Mouse (Mus musculus) thymus, postnatal 0 days (tissue): ENCODE results near the gene Vmn1r67. TPM values are rescaled to one million over a fixed set of nuclear protein-coding genes. Genes with fewer than 3 reads are reported as not detected.

Experiments
- DNase-seq: peaks from one replicate; pipeline ENCODE4 v3.0.0-alpha.2; 2015; ENCODE audit warnings: low spot score
- polyA plus RNA-seq: library from polyadenylated mRNA; unstranded; fragments of >200 nt; fragmentation: Nextera tagmentation; extraction: Ambion mirVana; gene quantifications from 2 replicates; pipeline ENCODE4 v1.2.1, GENCODE M21; 2015

Gene Vmn1r67
- polyA plus RNA-seq, result not detected in 2 replicates

- no peak for DNase-seq
These were observed at the start of gene Vmn1r67 for GRCm38 (mm10) chr7:10443031-10443430. TSS of gene Vmn1r67 (plus strand) at chr7:10443331.

- DNase-seq, result no peak
These were observed 15.0 kb downstream of the Vmn1r67 start for GRCm38 (mm10) chr7:10458166-10458565.

- DNase-seq, result no peak
These were observed 36.7 kb downstream of the Vmn1r67 start for GRCm38 (mm10) chr7:10479813-10480212.

GRCm38 (mm10) chr7:10480588-10481233 lies 37.6 kb downstream of the Vmn1r67 start:
- DNase-seq, result no peak

GRCm38 (mm10) chr7:10494786-10495521 lies 51.8 kb downstream of the Vmn1r67 start, which contains the start of gene Zik1:
TSS of gene Zik1 (minus strand) at chr7:10495394.
- DNase-seq, result peak; percentile 82

- no peak for DNase-seq
These were observed 52.4 kb downstream of the Vmn1r67 start for GRCm38 (mm10) chr7:10495578-10495977.

Other genes starting within 250 kb of the Vmn1r67 start
- not detected in 2 replicates for gene Vmn1r66, start 165.3 kb upstream of the Vmn1r67 start, polyA plus RNA-seq
- gene Zik1, start 52.1 kb downstream of the Vmn1r67 start, polyA plus RNA-seq, result 5.9 and 6.5 TPM in 2 replicates
- gene Vmn1r68, start 115.2 kb downstream of the Vmn1r67 start, polyA plus RNA-seq, result not detected in 2 replicates
- gene Vmn1r69, start 170.3 kb downstream of the Vmn1r67 start, polyA plus RNA-seq, result not detected in 2 replicates
- not detected in 2 replicates for gene Vmn1r70, start 188.2 kb downstream of the Vmn1r67 start, polyA plus RNA-seq
- not detected in 2 replicates for gene Nlrp4b, start 244.5 kb downstream of the Vmn1r67 start, polyA plus RNA-seq